In the genomic region with DNA sequence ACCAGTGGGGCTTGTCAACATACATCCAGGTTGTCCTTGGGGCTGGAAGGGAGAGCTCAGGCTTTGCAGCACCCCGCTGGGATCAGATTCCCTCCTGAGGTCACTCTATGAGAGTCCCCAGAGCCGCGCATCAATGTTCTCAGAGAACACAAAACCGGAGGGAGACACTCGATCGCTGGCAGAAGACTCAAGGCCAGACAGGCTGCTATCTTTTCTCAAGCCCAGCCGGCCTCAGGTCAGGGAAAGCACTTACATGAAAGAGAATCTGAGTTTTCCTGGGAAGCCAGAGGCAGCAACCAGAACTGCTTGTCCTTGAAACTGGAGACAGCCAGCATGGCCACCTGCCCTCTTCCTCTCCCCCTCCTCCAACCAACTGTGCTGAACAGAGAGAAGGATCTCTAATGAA, we compare ENCODE assay signal across 21 mouse cellular contexts. TPM values are rescaled to one million over a fixed set of nuclear protein-coding genes. Genes with fewer than 3 reads are reported as not detected.
DNase-seq lines count a peak whose midpoint lies in the region; ATAC-seq lines count a peak whose summit lies in the region.
"Had no signal": no experiment of that assay in that cellular context is flagged by ENCODE, and none has a peak within 500 bp of the region (broad histone marks: within the 10 kb centered on the region; RNA-seq: fewer than 3 reads in every experiment).

No protein-coding gene starts in this region.

- H3K4me3 ChIP-seq in midbrain, embryonic 10.5 days = no peak overlapping the region
- no peak overlapping the region for H3K4me3 ChIP-seq in midbrain, embryonic 11.5 days (ENCODE audit: low read depth, low read length)
- H3K4me3 ChIP-seq in embryonic facial prominence, embryonic 10.5 days = no peak overlapping the region
- H3K4me3 ChIP-seq: embryonic facial prominence, embryonic 13.5 days; forebrain, embryonic 10.5 days; hindbrain, embryonic 15.5 days; layer of hippocampus, adult 2 months; left cerebral cortex, adult 2 months had no signal

- WGBS in midbrain, embryonic 10.5 days = 71% methylated on average over 7 of the region's 7 CpGs
- WGBS in midbrain, embryonic 11.5 days = 72% methylated on average over 7 of the region's 7 CpGs
- WGBS in embryonic facial prominence, embryonic 10.5 days = 52% methylated on average over 7 of the region's 7 CpGs

- H3K27ac ChIP-seq in midbrain, embryonic 10.5 days (replicated peaks) = 0 out of 2 replicates have a peak overlapping the region, but pooled peaks have one; percentile 3
- H3K27ac ChIP-seq in midbrain, embryonic 11.5 days (ENCODE audit: low read depth, low read length) = no peak overlapping the region
- peak overlapping the region; percentile 40; the same call in 1 of the 2 replicates for H3K27ac ChIP-seq in embryonic facial prominence, embryonic 10.5 days (replicated peaks)
- H3K27ac ChIP-seq: embryonic facial prominence, embryonic 13.5 days; forebrain, embryonic 10.5 days; hindbrain, embryonic 15.5 days; layer of hippocampus, adult 2 months; left cerebral cortex, adult 2 months; liver, embryonic 14.5 days had no signal

- peak; percentile 23 for DNase-seq in embryo, embryonic 11 days
- no peak for DNase-seq in embryo, embryonic 9.5 days (ENCODE audit: extremely low spot score)
- no peak for DNase-seq in midbrain, embryonic 10.5 days (ENCODE audit: low spot score)
- DNase-seq in midbrain, embryonic 11.5 days (ENCODE audit: low spot score, missing footprints) = no peak
- peak; percentile 32 for DNase-seq in embryonic facial prominence, embryonic 10.5 days (ENCODE audit: low spot score)
- DNase-seq in testis, postnatal 14 days (ENCODE audit: low spot score) = peak; percentile 71
- no peak for DNase-seq in lung, postnatal 14 days
- no peak for DNase-seq in retina, postnatal 1 day
- DNase-seq: cerebellum, postnatal 14 days; heart, adult 18-20 months; heart, postnatal 10 days; midbrain, embryonic 14.5 days; right cerebral cortex, postnatal 4 days had no signal

- H3K36me3 ChIP-seq in midbrain, embryonic 10.5 days = no peaks in the 10 kb centered on the region
- no peaks in the 10 kb centered on the region for H3K36me3 ChIP-seq in midbrain, embryonic 11.5 days (ENCODE audit: control insufficient read depth, insufficient read depth, low read length)
- no peaks in the 10 kb centered on the region for H3K36me3 ChIP-seq in embryonic facial prominence, embryonic 10.5 days (replicated peaks)
- H3K36me3 ChIP-seq: embryonic facial prominence, embryonic 13.5 days; forebrain, embryonic 10.5 days; hindbrain, embryonic 15.5 days had no signal

- H3K9me3 ChIP-seq in midbrain, embryonic 10.5 days (replicated peaks) = no peaks in the 10 kb centered on the region
- no peaks in the 10 kb centered on the region for H3K9me3 ChIP-seq in midbrain, embryonic 11.5 days (ENCODE audit: control insufficient read depth, low read length)
- no peaks in the 10 kb centered on the region for H3K9me3 ChIP-seq in embryonic facial prominence, embryonic 10.5 days
- H3K9me3 ChIP-seq: embryonic facial prominence, embryonic 13.5 days; forebrain, embryonic 10.5 days; hindbrain, embryonic 15.5 days had no signal

- no peak overlapping the region for H3K9ac ChIP-seq in midbrain, embryonic 11.5 days (ENCODE audit: low read length)
- H3K9ac ChIP-seq: embryonic facial prominence, embryonic 13.5 days; hindbrain, embryonic 15.5 days; liver, embryonic 14.5 days had no signal

- no peak for ATAC-seq in midbrain, embryonic 11.5 days (ENCODE audit: low FRiP score)
- ATAC-seq: intestine, postnatal 0 days; Patski had no signal

- no peaks in the 10 kb centered on the region for H3K4me1 ChIP-seq in midbrain, embryonic 10.5 days
- no peaks in the 10 kb centered on the region for H3K4me1 ChIP-seq in midbrain, embryonic 11.5 days (ENCODE audit: control insufficient read depth, insufficient read depth, low read length)
- peaks cover 33% of the 10 kb centered on the region for H3K4me1 ChIP-seq in embryonic facial prominence, embryonic 10.5 days

- H3K27me3 ChIP-seq in midbrain, embryonic 10.5 days (ENCODE audit: low read depth, poor library complexity, severe bottlenecking) = no peaks in the 10 kb centered on the region
- no peaks in the 10 kb centered on the region for H3K27me3 ChIP-seq in midbrain, embryonic 11.5 days (ENCODE audit: control insufficient read depth, insufficient read depth, low read length)
- H3K27me3 ChIP-seq in embryonic facial prominence, embryonic 10.5 days (replicated peaks; ENCODE audit: low read depth, poor library complexity, severe bottlenecking) = peaks cover 15% of the 10 kb centered on the region
- H3K27me3 ChIP-seq: hindbrain, embryonic 15.5 days had no signal

- H3K4me2 ChIP-seq in midbrain, embryonic 11.5 days = no peak overlapping the region
- H3K4me2 ChIP-seq: embryonic facial prominence, embryonic 13.5 days; hindbrain, embryonic 15.5 days had no signal

RNA-seq across cellular contexts. Expression of a gene that starts 52.5 kb away (rescaled TPM):
- polyA plus RNA-seq in midbrain, embryonic 10.5 days (2016; fragmentation: Nextera tagmentation; extraction: Ambion mirVana) = 7.6 and 8.8 TPM in 2 replicates
- 11.2 and 12.0 TPM in 2 replicates for polyA plus RNA-seq in midbrain, embryonic 11.5 days (2014; fragmentation: Nextera tagmentation; extraction: Ambion mirVana)
- polyA plus RNA-seq in embryonic facial prominence, embryonic 10.5 days (2016; fragmentation: Nextera tagmentation; extraction: Ambion mirVana) = 26.1 and 29.8 TPM in 2 replicates
- polyA plus RNA-seq: Patski had no signal

Comparison
In these comparisons a context has a peak if more than half of its experiments do, and no peak if none do; other contexts are left out.
1. DNase-seq: peak in embryo, embryonic 11 days (single experiment), embryonic facial prominence, embryonic 10.5 days (single experiment) and testis, postnatal 14 days (single experiment); none in embryo, embryonic 9.5 days (single experiment), midbrain, embryonic 10.5 days (single experiment), midbrain, embryonic 11.5 days (single experiment), lung, postnatal 14 days (single experiment) and retina, postnatal 1 day (single experiment).